Mouse (Mus musculus): Measurements from ENCODE around the gene Zic5. TPM values are rescaled to one million over a fixed set of nuclear protein-coding genes. Genes with fewer than 3 reads are reported as not detected.
"Not testable (repeated sequence)": the region's sequence is repeated elsewhere in the genome, so short reads cannot be mapped to it uniquely, and the experiment has no call there.

The Zic5 gene
- polyA plus RNA-seq, 1 experiment from 2014 or later, result not detected

DNA sequence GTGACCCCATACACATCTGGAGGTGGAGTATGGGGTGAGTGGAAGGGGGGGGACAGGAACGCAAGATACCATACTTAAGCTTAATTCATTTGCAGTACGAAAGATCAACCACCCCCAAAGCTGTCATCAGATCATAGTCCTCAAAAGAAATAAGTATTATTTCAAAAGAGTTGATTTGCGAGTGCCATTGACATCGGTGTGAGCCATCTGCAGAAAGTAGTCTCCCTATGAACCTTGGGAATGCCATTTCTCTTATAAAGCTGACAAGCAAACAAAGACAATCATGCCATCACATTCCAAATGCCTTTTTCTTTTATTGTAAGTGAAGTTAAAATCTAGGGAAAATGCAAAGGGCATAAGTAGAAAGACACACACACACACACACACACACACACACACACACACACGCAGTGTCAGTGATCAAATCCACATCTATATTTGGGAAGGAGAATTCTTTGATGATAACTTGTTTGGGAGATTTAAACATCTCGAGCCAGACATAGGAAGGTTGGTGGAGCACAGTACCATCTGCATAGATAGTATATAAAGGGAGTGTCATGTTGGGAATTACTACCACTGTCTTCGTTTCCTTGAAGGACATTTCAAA lies 1.4 kb upstream of the Zic5 start:
- peaks cover 100% of the 10 kb centered on the region for H3K27me3 ChIP-seq (replicated peaks; ENCODE audit: control insufficient read depth, insufficient read depth, low read length)
- no peaks in the 10 kb centered on the region for H3K36me3 ChIP-seq (ENCODE audit: control insufficient read depth, insufficient read depth)
- no peaks in the 10 kb centered on the region for H3K9me3 ChIP-seq (ENCODE audit: control insufficient read depth)
- ATAC-seq, result no peak
- no peak overlapping the region for H3K4me3 ChIP-seq (ENCODE audit: low read depth, low read length)
- H3K27ac ChIP-seq (ENCODE audit: low read depth, low read length), result no peak overlapping the region
- no peak for TF ChIP-seq CTCF (IDR thresholded peaks at IDR 0.05; ENCODE audit: low read depth)
- H3K4me2 ChIP-seq (replicated peaks; ENCODE audit: low read depth), result no peak overlapping the region
- 46% methylated on average over 7 of the region's 7 CpGs for WGBS
- H3K4me1 ChIP-seq (replicated peaks; ENCODE audit: control insufficient read depth, insufficient read depth, low read length), result peaks cover 8% of the 10 kb centered on the region; the same call in 1 of the 2 replicates
- H3K9ac ChIP-seq (ENCODE audit: low read depth, low read length), result no peak overlapping the region

DNA sequence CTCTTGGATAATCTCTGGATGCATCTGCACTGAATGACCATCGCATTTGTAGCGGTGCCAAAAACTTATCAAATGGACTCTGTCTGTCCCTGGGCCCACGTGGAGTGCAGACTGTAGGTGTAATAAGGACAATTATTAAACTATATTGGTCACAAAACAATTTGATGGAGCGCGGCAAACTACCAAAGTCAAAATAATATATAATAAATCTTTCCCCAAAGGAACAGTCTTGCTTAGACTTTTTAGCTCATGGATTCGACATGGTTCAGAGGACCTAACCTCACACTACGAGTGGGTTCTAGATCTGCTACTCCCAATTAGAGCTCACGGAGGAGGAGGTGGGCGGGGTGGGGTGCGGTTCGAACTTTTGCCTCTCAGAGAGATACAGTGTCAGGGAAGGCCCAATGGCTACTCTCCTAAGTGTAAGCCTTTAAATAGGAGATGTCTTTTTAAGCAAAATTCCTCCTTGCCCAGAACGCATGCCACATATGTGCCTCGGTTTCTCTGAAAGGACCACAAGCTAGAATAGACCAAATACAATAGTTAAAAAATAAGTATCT lies 534 bp upstream of the Zic5 start:
- Histone ChIP-seq H3K4me3 (ENCODE audit: low read depth, low read length) (peak overlapping the region; percentile 52; the same call in 1 of the 2 replicates), H3K27me3 (replicated peaks; ENCODE audit: control insufficient read depth, insufficient read depth, low read length) (peaks cover 99% of the 10 kb centered on the region), H3K4me1 (replicated peaks; ENCODE audit: control insufficient read depth, insufficient read depth, low read length) (peaks cover 8% of the 10 kb centered on the region; the same call in 1 of the 2 replicates), H3K9me3 (ENCODE audit: control insufficient read depth) (no peaks in the 10 kb centered on the region), H3K9ac (ENCODE audit: low read depth, low read length) (no peak overlapping the region), H3K4me2 (replicated peaks; ENCODE audit: low read depth) (no peak overlapping the region), H3K36me3 (ENCODE audit: control insufficient read depth, insufficient read depth) (no peaks in the 10 kb centered on the region), H3K27ac (ENCODE audit: low read depth, low read length) (no peak overlapping the region)
- TF ChIP-seq CTCF (IDR thresholded peaks at IDR 0.05; ENCODE audit: low read depth), result no peak
- 25% methylated on average over 13 of the region's 13 CpGs for WGBS
- no peak for ATAC-seq

DNA sequence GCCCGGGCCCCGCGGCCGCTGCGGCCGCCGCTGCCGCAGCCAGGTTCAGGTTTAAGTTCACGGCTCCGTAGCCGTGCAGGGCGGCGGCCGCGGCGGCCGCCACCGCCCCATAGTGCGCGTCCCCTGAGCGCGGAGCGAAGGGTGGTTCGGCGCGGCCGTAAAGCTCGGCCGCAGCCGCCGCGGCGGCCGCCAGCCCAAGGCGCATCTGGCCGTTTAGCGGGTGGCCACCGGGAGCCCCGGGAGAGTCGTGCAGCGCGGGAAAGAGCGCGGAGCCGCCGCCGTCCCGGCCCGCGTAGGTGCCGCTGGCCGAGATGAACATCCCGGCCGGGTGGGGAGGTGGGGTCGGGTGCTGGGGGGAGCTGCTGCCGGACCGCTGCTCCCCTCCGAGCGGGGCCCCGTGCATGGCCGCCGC lies 1.1 kb downstream of the Zic5 start:
- Histone ChIP-seq H3K36me3 (ENCODE audit: control insufficient read depth, insufficient read depth) (no peaks in the 10 kb centered on the region), H3K4me3 (ENCODE audit: low read depth, low read length) (peak overlapping the region; percentile 52), H3K9me3 (ENCODE audit: control insufficient read depth) (no peaks in the 10 kb centered on the region), H3K4me2 (replicated peaks; ENCODE audit: low read depth) (peak overlapping the region; percentile 91), H3K9ac (ENCODE audit: low read depth, low read length) (no peak overlapping the region; the same call in 1 of the 2 replicates), H3K27me3 (replicated peaks; ENCODE audit: control insufficient read depth, insufficient read depth, low read length) (peaks cover 94% of the 10 kb centered on the region), H3K4me1 (replicated peaks; ENCODE audit: control insufficient read depth, insufficient read depth, low read length) (peaks cover 8% of the 10 kb centered on the region; the same call in 1 of the 2 replicates), H3K27ac (ENCODE audit: low read depth, low read length) (no peak overlapping the region)
- peak; percentile 29; the same call in 1 of the 2 replicates for ATAC-seq
- WGBS, result 0% methylated on average over 38 of the region's 62 CpGs
- no peak for TF ChIP-seq CTCF (IDR thresholded peaks at IDR 0.05; ENCODE audit: low read depth)

DNA sequence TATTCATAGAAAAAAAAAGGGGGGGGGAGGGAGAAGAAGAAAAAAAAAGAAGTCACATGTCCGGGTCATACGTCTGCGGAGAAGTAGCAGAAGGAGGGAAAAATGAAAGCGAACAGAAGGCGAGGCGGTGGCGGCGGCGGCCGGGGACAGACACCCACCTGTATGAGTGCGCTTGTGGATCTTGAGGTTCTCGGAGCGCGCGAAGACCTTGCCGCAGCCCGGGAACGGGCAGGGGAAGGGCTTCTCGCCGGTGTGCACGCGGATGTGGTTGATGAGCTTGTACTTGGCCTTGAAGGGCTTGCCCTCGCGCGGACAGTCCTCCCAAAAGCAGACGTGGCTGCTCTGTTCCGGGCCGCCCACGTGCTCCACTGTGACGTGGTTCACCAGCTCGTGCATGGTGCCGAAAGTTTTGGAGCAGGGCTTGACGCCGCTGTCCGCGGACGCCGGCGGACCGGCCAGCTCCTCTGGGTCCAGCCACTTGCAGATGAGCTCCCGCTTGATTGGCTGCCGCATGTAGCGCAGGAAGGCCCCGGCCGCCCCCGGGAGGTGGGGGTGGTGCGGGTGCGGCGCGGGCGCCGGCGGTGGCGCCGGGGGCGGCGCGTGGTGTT lies 1.6 kb downstream of the Zic5 start:
- ATAC-seq, result peak; percentile 29; the same call in 1 of the 2 replicates
- H3K9ac ChIP-seq (ENCODE audit: low read depth, low read length); H3K4me1 ChIP-seq (replicated peaks; ENCODE audit: control insufficient read depth, insufficient read depth, low read length); H3K36me3 ChIP-seq (ENCODE audit: control insufficient read depth, insufficient read depth); H3K9me3 ChIP-seq (ENCODE audit: control insufficient read depth); H3K27ac ChIP-seq (ENCODE audit: low read depth, low read length): not testable (repeated sequence)
- Histone ChIP-seq H3K4me3 (ENCODE audit: low read depth, low read length) (peak overlapping the region; percentile 52), H3K4me2 (replicated peaks; ENCODE audit: low read depth) (peak overlapping the region; percentile 91), H3K27me3 (replicated peaks; ENCODE audit: control insufficient read depth, insufficient read depth, low read length) (peaks cover 89% of the 10 kb centered on the region)
- WGBS, result under 1% methylated on average over 37 of the region's 58 CpGs

DNA sequence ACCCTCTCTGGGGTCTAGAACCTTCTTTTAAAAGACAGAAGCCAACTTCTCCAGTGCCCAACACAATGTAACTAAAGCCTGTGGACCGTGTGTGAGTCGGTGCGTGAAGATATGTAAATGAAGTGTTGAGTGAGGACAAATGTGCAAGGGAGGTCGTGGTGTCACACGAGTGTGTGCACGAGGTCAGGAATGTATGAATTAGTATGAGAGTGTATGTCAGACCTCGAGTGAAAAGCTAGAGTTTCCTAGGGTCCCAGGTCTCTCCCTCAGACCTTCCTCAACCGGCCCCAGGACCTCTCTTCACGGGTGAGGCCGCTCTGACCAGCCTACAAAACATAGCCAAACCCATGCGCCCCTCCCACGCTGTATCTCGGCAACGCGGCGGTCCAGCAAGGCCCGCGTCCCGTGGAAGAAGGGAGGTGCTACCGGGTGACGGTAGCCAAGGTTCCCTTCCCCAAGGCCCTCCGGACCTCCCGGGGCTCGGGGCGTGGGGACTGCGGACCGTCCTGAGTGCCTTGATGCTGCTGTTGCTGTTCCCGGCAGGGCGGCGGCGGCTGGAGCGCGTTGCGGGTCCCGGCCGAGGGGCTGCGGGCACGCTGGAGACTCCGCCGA lies 2.3 kb downstream of the Zic5 start:
- WGBS, result 1% methylated on average over 39 of the region's 40 CpGs
- Histone ChIP-seq H3K4me2 (replicated peaks; ENCODE audit: low read depth) (peak overlapping the region; percentile 91), H3K36me3 (ENCODE audit: control insufficient read depth, insufficient read depth) (no peaks in the 10 kb centered on the region), H3K27me3 (replicated peaks; ENCODE audit: control insufficient read depth, insufficient read depth, low read length) (peaks cover 83% of the 10 kb centered on the region), H3K9ac (ENCODE audit: low read depth, low read length) (no peak overlapping the region), H3K4me3 (ENCODE audit: low read depth, low read length) (peak overlapping the region; percentile 52), H3K9me3 (ENCODE audit: control insufficient read depth) (no peaks in the 10 kb centered on the region), H3K27ac (ENCODE audit: low read depth, low read length) (no peak overlapping the region), H3K4me1 (replicated peaks; ENCODE audit: control insufficient read depth, insufficient read depth, low read length) (peaks cover 8% of the 10 kb centered on the region; the same call in 1 of the 2 replicates)
- no peak for TF ChIP-seq CTCF (IDR thresholded peaks at IDR 0.05; ENCODE audit: low read depth)
- no peak for ATAC-seq

DNA sequence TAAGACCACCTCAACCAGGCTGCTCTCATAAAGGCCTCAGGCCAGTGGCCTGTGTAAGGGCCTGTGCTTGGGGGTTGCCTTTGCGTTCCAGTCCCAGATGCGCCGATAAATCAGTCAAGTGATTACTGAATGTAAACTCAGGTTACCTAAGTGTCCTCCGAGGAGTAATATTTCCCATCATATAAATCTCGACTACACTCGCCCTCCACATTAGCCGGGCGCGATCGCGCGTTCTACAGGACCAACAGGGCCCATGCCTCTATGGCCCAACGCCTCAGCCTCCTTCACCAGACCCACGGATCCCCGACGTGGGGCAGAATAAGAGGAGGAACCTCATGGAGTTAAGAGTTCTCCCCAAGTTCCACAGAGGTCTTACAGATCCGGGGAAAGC lies 2.8 kb downstream of the Zic5 start:
- Histone ChIP-seq H3K36me3 (ENCODE audit: control insufficient read depth, insufficient read depth) (no peaks in the 10 kb centered on the region), H3K9me3 (ENCODE audit: control insufficient read depth) (no peaks in the 10 kb centered on the region), H3K9ac (ENCODE audit: low read depth, low read length) (no peak overlapping the region), H3K27ac (ENCODE audit: low read depth, low read length) (no peak overlapping the region), H3K4me1 (replicated peaks; ENCODE audit: control insufficient read depth, insufficient read depth, low read length) (peaks cover 8% of the 10 kb centered on the region; the same call in 1 of the 2 replicates), H3K27me3 (replicated peaks; ENCODE audit: control insufficient read depth, insufficient read depth, low read length) (peaks cover 78% of the 10 kb centered on the region), H3K4me2 (replicated peaks; ENCODE audit: low read depth) (no peak overlapping the region), H3K4me3 (ENCODE audit: low read depth, low read length) (no peak overlapping the region)
- no peak for ATAC-seq
- TF ChIP-seq CTCF (IDR thresholded peaks at IDR 0.05; ENCODE audit: low read depth), result no peak
- 21% methylated on average over 17 of the region's 17 CpGs for WGBS

All from intestine, postnatal 0 days (tissue).